Mouse (Mus musculus): Measurements from ENCODE around the gene Fam43b.

DNA sequence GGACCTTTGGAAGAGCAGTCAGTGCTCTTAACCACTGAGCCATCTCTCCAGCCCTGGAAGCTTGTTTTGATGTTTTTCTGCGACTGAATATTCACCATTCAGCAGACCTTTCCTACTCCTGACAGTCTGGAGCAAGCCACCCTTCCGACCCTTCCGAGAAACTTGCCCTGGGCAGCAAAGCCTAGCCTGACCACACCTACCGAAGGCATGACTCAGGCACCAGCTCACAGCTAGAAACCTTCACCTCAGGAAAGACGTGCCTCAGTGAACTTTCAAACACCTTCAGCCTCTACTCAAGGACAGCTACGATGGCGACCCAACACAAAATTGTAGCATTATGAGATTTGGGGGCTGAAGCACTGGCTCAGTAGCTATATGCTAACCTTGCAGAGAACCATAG is 33.4 kb downstream of the Fam43b start:
- TF ChIP-seq CTCF (IDR thresholded peaks at IDR 0.05; ENCODE audit: low read depth, low read length), result no peak
- peak; percentile 78; the same call in 1 of the 2 replicates for TF ChIP-seq EP300 (IDR thresholded peaks at IDR 0.05; ENCODE audit: insufficient read depth, low read depth, low read length)

All from ES-Bruce4 (cell line).